Mouse (Mus musculus) heart, embryonic 10.5 days (tissue): ENCODE measurements at regions not wholly inside any gene's neighbourhood (a gene's known extent, or its start where the extent isn't known, plus 50 kb on each side); places are given as distances from the start of the nearest gene placed in this dataset.

Source experiments
- DNase-seq: peaks from one replicate; pipeline ENCODE4 v3.0.0-alpha.2; 2017; ENCODE audit warnings: low spot score
- H3K27ac ChIP-seq: fragments of 300-500 bp; sonication (generic); 2 replicates; pipeline ENCODE4 v1.5.1; 2016; ENCODE audit warnings: mild to moderate bottlenecking
- H3K27me3 ChIP-seq: fragments of 300-500 bp; sonication (generic); 2 replicates; pipeline ENCODE4 v1.6.1; 2016; ENCODE audit warnings: mild to moderate bottlenecking; ENCODE audit not compliant: poor library complexity, insufficient read depth, severe bottlenecking
- H3K36me3 ChIP-seq: fragments of 300-500 bp; sonication (generic); 2 replicates; pipeline ENCODE4 v1.6.1; 2016; ENCODE audit warnings: mild to moderate bottlenecking, moderate library complexity
- H3K4me1 ChIP-seq: fragments of 300-500 bp; sonication (generic); 2 replicates; pipeline ENCODE4 v1.6.1; 2016; ENCODE audit warnings: mild to moderate bottlenecking
- H3K4me3 ChIP-seq: fragments of 300-500 bp; sonication (generic); 2 replicates; pipeline ENCODE4 v1.5.1; 2016; ENCODE audit warnings: mild to moderate bottlenecking, moderate library complexity
- H3K9me3 ChIP-seq: fragments of 300-500 bp; sonication (generic); 2 replicates; pipeline ENCODE4 v1.6.1; 2016; ENCODE audit warnings: mild to moderate bottlenecking, moderate library complexity
- WGBS: fragments of 180-500 bp; shearing (Covaris S2); methylation state at CpG from one replicate; pipeline ENCODE4 v1.1.7; 2016; 5-methylcytosine and 5-hydroxymethylcytosine counted together

- 40% methylated on average over 3 of the region's 3 CpGs for WGBS
- H3K4me1 ChIP-seq: peaks cover 23% of the 10 kb centered on the region
- no peaks in the 10 kb centered on the region for H3K9me3 ChIP-seq
- H3K36me3 ChIP-seq: no peaks in the 10 kb centered on the region
- no peak for DNase-seq
- no peak overlapping the region for H3K4me3 ChIP-seq
- no peaks in the 10 kb centered on the region for H3K27me3 ChIP-seq
- no peak overlapping the region for H3K27ac ChIP-seq
Observed at GRCm38 (mm10) chr14:120730226-120730625, 180.8 kb upstream of the Ipo5 start.

- Histone ChIP-seq H3K27me3 (no peaks in the 10 kb centered on the region), H3K36me3 (no peaks in the 10 kb centered on the region), H3K4me3 (no peak overlapping the region), H3K9me3 (no peaks in the 10 kb centered on the region), H3K27ac (no peak overlapping the region), H3K4me1 (peaks cover 23% of the 10 kb centered on the region)
- 57% methylated on average over 7 of the region's 7 CpGs for WGBS
- DNase-seq: no peak
Observed at GRCm38 (mm10) chr14:120731679-120732281, 179.2 kb upstream of the Ipo5 start.

GRCm38 (mm10) chr14:120732400-120733138, 178.5 kb upstream of the Ipo5 start:
- Histone ChIP-seq H3K27me3 (no peaks in the 10 kb centered on the region), H3K36me3 (no peaks in the 10 kb centered on the region), H3K4me1 (peaks cover 23% of the 10 kb centered on the region), H3K4me3 (no peak overlapping the region), H3K27ac (no peak overlapping the region), H3K9me3 (no peaks in the 10 kb centered on the region)
- 78% methylated on average over 15 of the region's 15 CpGs for WGBS
- no peak for DNase-seq

GRCm38 (mm10) chr14:120741492-120742054, 169.5 kb upstream of the Ipo5 start:
- WGBS: 72% methylated on average over 5 of the region's 5 CpGs
- Histone ChIP-seq H3K4me3 (no peak overlapping the region), H3K27me3 (no peaks in the 10 kb centered on the region), H3K9me3 (no peaks in the 10 kb centered on the region), H3K27ac (no peak overlapping the region), H3K4me1 (no peaks in the 10 kb centered on the region), H3K36me3 (no peaks in the 10 kb centered on the region)
- no peak for DNase-seq

- Histone ChIP-seq H3K4me3 (no peak overlapping the region), H3K4me1 (peaks cover 4% of the 10 kb centered on the region; the same call in 1 of the 2 replicates), H3K27me3 (no peaks in the 10 kb centered on the region), H3K27ac (no peak overlapping the region), H3K36me3 (no peaks in the 10 kb centered on the region), H3K9me3 (no peaks in the 10 kb centered on the region)
- DNase-seq: no peak
- WGBS: 55% methylated on average over 1 of the region's 1 CpGs
Observed at GRCm38 (mm10) chr14:120754011-120754410, 157.0 kb upstream of the Ipo5 start.

- 63% methylated on average over 10 of the region's 10 CpGs for WGBS
- H3K27ac ChIP-seq: no peak overlapping the region
- H3K4me1 ChIP-seq: peaks cover 4% of the 10 kb centered on the region; the same call in 1 of the 2 replicates
Observed at GRCm38 (mm10) chr14:120755389-120755788, 155.6 kb upstream of the Ipo5 start.

GRCm38 (mm10) chr14:120758200-120758830, 152.7 kb upstream of the Ipo5 start:
- Histone ChIP-seq H3K27me3 (no peaks in the 10 kb centered on the region), H3K4me1 (peaks cover 4% of the 10 kb centered on the region; the same call in 1 of the 2 replicates), H3K4me3 (no peak overlapping the region), H3K36me3 (no peaks in the 10 kb centered on the region), H3K9me3 (no peaks in the 10 kb centered on the region), H3K27ac (no peak overlapping the region)
- no peak for DNase-seq
- 82% methylated on average over 14 of the region's 14 CpGs for WGBS

More at GRCm38 (mm10) chr14:120755389-120755788, 155.6 kb upstream of the Ipo5 start:
- H3K27me3 ChIP-seq: no peaks in the 10 kb centered on the region
- H3K4me3 ChIP-seq: no peak overlapping the region
- no peak for DNase-seq
- no peaks in the 10 kb centered on the region for H3K9me3 ChIP-seq
- H3K36me3 ChIP-seq: no peaks in the 10 kb centered on the region

GRCm38 (mm10) chr14:120762168-120762567, 148.9 kb upstream of the Ipo5 start:
- 79% methylated on average over 7 of the region's 7 CpGs for WGBS
- H3K9me3 ChIP-seq: no peaks in the 10 kb centered on the region
- DNase-seq: no peak
- H3K4me3 ChIP-seq: no peak overlapping the region
- no peaks in the 10 kb centered on the region for H3K27me3 ChIP-seq
- no peak overlapping the region for H3K27ac ChIP-seq
- no peaks in the 10 kb centered on the region for H3K36me3 ChIP-seq
- no peaks in the 10 kb centered on the region for H3K4me1 ChIP-seq

- Histone ChIP-seq H3K27me3 (no peaks in the 10 kb centered on the region), H3K9me3 (no peaks in the 10 kb centered on the region), H3K36me3 (no peaks in the 10 kb centered on the region), H3K4me3 (no peak overlapping the region), H3K27ac (no peak overlapping the region), H3K4me1 (no peaks in the 10 kb centered on the region)
- 77% methylated on average over 11 of the region's 11 CpGs for WGBS
- no peak for DNase-seq
Observed at GRCm38 (mm10) chr14:120762733-120763132, 148.3 kb upstream of the Ipo5 start.

- Histone ChIP-seq H3K27me3 (no peaks in the 10 kb centered on the region), H3K27ac (no peak overlapping the region), H3K4me3 (no peak overlapping the region), H3K36me3 (no peaks in the 10 kb centered on the region), H3K9me3 (no peaks in the 10 kb centered on the region), H3K4me1 (no peaks in the 10 kb centered on the region)
- no peak for DNase-seq
- 85% methylated on average over 5 of the region's 5 CpGs for WGBS
Observed at GRCm38 (mm10) chr14:120763796-120764195, 147.2 kb upstream of the Ipo5 start.

GRCm38 (mm10) chr14:120764386-120764785, 146.6 kb upstream of the Ipo5 start:
- H3K27me3 ChIP-seq: no peaks in the 10 kb centered on the region
- H3K4me3 ChIP-seq: no peak overlapping the region
- H3K36me3 ChIP-seq: no peaks in the 10 kb centered on the region
- H3K27ac ChIP-seq: no peak overlapping the region
- no peaks in the 10 kb centered on the region for H3K4me1 ChIP-seq
- 79% methylated on average over 3 of the region's 3 CpGs for WGBS
- no peak for DNase-seq
- H3K9me3 ChIP-seq: no peaks in the 10 kb centered on the region

- WGBS: 86% methylated on average over 5 of the region's 5 CpGs
- no peaks in the 10 kb centered on the region for H3K4me1 ChIP-seq
- no peak overlapping the region for H3K4me3 ChIP-seq
- no peaks in the 10 kb centered on the region for H3K36me3 ChIP-seq
- no peaks in the 10 kb centered on the region for H3K27me3 ChIP-seq
- DNase-seq: no peak
- H3K27ac ChIP-seq: no peak overlapping the region
- H3K9me3 ChIP-seq: no peaks in the 10 kb centered on the region
Observed at GRCm38 (mm10) chr14:120766451-120766850, 144.6 kb upstream of the Ipo5 start.

GRCm38 (mm10) chr14:120770579-120770978, 140.4 kb upstream of the Ipo5 start:
- Histone ChIP-seq H3K9me3 (no peaks in the 10 kb centered on the region), H3K36me3 (no peaks in the 10 kb centered on the region), H3K4me1 (no peaks in the 10 kb centered on the region), H3K4me3 (no peak overlapping the region), H3K27ac (no peak overlapping the region), H3K27me3 (no peaks in the 10 kb centered on the region)
- 78% methylated on average over 3 of the region's 3 CpGs for WGBS
- DNase-seq: no peak
